Mouse (Mus musculus) lung, embryonic 16.5 days (tissue): ENCODE results near the gene Thoc2. TPM values are rescaled to one million over a fixed set of nuclear protein-coding genes. Genes with fewer than 3 reads are reported as not detected.
A peak's percentile ranks its signal among the peaks of the same experiment; 100 is the strongest.

Experiments
- ATAC-seq: fragments of 200-750 bp; cut with Nextera tagmentation; 2 replicates; pipeline ENCODE4 v1.8.0; 2017; ENCODE audit warnings: low read depth, mild to moderate bottlenecking, moderate library complexity
- H3K27ac ChIP-seq: fragments of 300-500 bp; sonication (generic); 2 replicates; pipeline ENCODE4 v1.5.1; 2014; ENCODE audit warnings: mild to moderate bottlenecking, control low read depth, low read length
- H3K27me3 ChIP-seq: fragments of 300-500 bp; sonication (generic); 2 replicates; pipeline ENCODE4 v1.6.1; 2014; ENCODE audit warnings: low read depth, low read length, mixed read lengths; ENCODE audit not compliant: control insufficient read depth, insufficient read depth
- H3K36me3 ChIP-seq: fragments of 300-500 bp; sonication (generic); 2 replicates; pipeline ENCODE4 v1.6.1; 2014; ENCODE audit warnings: low read length; ENCODE audit not compliant: control insufficient read depth, insufficient read depth
- H3K4me1 ChIP-seq: fragments of 300-500 bp; sonication (generic); replicated peaks from 2 replicates; pipeline ENCODE4 v1.6.1; 2014; ENCODE audit warnings: low read length, mixed read lengths; ENCODE audit not compliant: control insufficient read depth, insufficient read depth
- H3K4me2 ChIP-seq: fragments of 300-500 bp; sonication (generic); 2 replicates; pipeline ENCODE4 v1.6.1; 2014; ENCODE audit warnings: low read depth, low read length, control low read depth
- H3K4me3 ChIP-seq: fragments of 300-500 bp; sonication (generic); 2 replicates; pipeline ENCODE4 v1.5.1; 2014; ENCODE audit warnings: mild to moderate bottlenecking, low read length, control low read depth
- H3K9ac ChIP-seq: fragments of 300-500 bp; sonication (generic); 2 replicates; pipeline ENCODE4 v1.6.1; 2014; ENCODE audit warnings: low read length, control low read depth
- H3K9me3 ChIP-seq: fragments of 300-500 bp; sonication (generic); 2 replicates; pipeline ENCODE4 v1.6.1; 2016; ENCODE audit warnings: low read length; ENCODE audit not compliant: control insufficient read depth
- WGBS: fragments of 180-500 bp; shearing (Covaris S2); extraction: QIAGEN DNeasy Blood & Tissue Kit; methylation state at CpG from one replicate; pipeline ENCODE4 v1.1.7; 2014; 5-methylcytosine and 5-hydroxymethylcytosine counted together
- microRNA-seq: library from miRNA; unstranded; fragments of <30 nt; microRNA quantifications from one replicate; pipeline ENCODE4, GENCODE M21; 2016
- polyA plus RNA-seq: library from polyadenylated mRNA; unstranded; fragments of >200 nt; fragmentation: Nextera tagmentation; extraction: Ambion mirVana; gene quantifications from 2 replicates; pipeline ENCODE4 v1.2.1, GENCODE M21; 2015

Thoc2 gene
- polyA plus RNA-seq, 1 experiment from 2014 or later = 85.4 TPM

- H3K9ac ChIP-seq = peak overlapping the region; percentile 82
- peak; percentile 53 for ATAC-seq
- no peaks in the 10 kb centered on the region for H3K27me3 ChIP-seq
- 0 out of 2 replicates have a peak, but pooled peaks cover 2% of the 10 kb centered on the region for H3K4me1 ChIP-seq
- peak overlapping the region; percentile 51 for H3K4me2 ChIP-seq
- H3K9me3 ChIP-seq = no peaks in the 10 kb centered on the region
- peak overlapping the region; percentile 86 for H3K27ac ChIP-seq
- peak overlapping the region; percentile 70 for H3K4me3 ChIP-seq
- no peaks in the 10 kb centered on the region for H3K36me3 ChIP-seq
- 15% methylated on average over 20 of the region's 24 CpGs for WGBS
These were observed 9.5 kb downstream of the Thoc2 start for GRCm38 (mm10) chrX:41910981-41911380.

- Histone ChIP-seq H3K4me3 (peak overlapping the region; percentile 70), H3K9ac (peak overlapping the region; percentile 82)
- ATAC-seq = no peak
These were observed 10.0 kb downstream of the Thoc2 start for GRCm38 (mm10) chrX:41910471-41910870.

GRCm38 (mm10) chrX:41884759-41885505, 35.5 kb downstream of the Thoc2 start:
- no peaks in the 10 kb centered on the region for H3K36me3 ChIP-seq
- H3K9ac ChIP-seq = no peak overlapping the region
- H3K4me3 ChIP-seq = no peak overlapping the region
- peak; percentile 88 for ATAC-seq
- no peak overlapping the region for H3K4me2 ChIP-seq
- WGBS = 23% methylated on average over 4 of the region's 4 CpGs
- no peak overlapping the region for H3K27ac ChIP-seq
- H3K4me1 ChIP-seq = no peaks in the 10 kb centered on the region
- no peaks in the 10 kb centered on the region for H3K27me3 ChIP-seq
- H3K9me3 ChIP-seq = no peaks in the 10 kb centered on the region

More at GRCm38 (mm10) chrX:41910471-41910870, 10.0 kb downstream of the Thoc2 start:
- H3K4me2 ChIP-seq = peak overlapping the region; percentile 51
- WGBS = 11% methylated on average over 9 of the region's 9 CpGs
- H3K27me3 ChIP-seq = no peaks in the 10 kb centered on the region
- H3K36me3 ChIP-seq = no peaks in the 10 kb centered on the region
- H3K27ac ChIP-seq = no peak overlapping the region
- H3K4me1 ChIP-seq = 0 out of 2 replicates have a peak, but pooled peaks cover 2% of the 10 kb centered on the region
- no peaks in the 10 kb centered on the region for H3K9me3 ChIP-seq

- H3K4me1 ChIP-seq = no peaks in the 10 kb centered on the region
- no peak overlapping the region for H3K9ac ChIP-seq
- H3K4me3 ChIP-seq = no peak overlapping the region
- H3K27ac ChIP-seq = no peak overlapping the region
- no peaks in the 10 kb centered on the region for H3K9me3 ChIP-seq
- no peaks in the 10 kb centered on the region for H3K36me3 ChIP-seq
- no peak overlapping the region for H3K4me2 ChIP-seq
- 83% methylated on average over 2 of the region's 2 CpGs for WGBS
- ATAC-seq = no peak
- H3K27me3 ChIP-seq = no peaks in the 10 kb centered on the region
These were observed 43.9 kb downstream of the Thoc2 start for GRCm38 (mm10) chrX:41876581-41876980.

DNA sequence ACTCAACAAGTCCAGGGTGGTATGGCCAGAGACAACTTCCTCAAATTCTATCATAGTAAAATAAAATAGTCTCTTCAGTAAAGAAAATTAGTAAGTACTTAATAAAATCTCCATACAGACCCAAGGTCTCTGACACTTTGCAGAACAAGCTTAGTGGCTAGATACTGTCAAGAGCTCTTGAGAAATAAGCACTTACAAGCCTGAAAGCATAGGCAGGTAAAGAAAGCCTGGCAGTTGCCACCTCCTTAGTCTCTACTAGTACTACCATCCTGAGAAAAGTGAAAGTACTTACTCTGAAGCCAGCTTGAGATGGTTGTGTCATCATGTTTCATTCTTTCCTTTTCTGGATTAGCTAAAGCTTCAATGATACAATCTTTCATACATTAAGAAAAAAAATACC, 82.7 kb downstream of the Thoc2 start:
- Histone ChIP-seq H3K27me3 (no peaks in the 10 kb centered on the region), H3K4me1 (no peaks in the 10 kb centered on the region), H3K4me2 (no peak overlapping the region), H3K4me3 (no peak overlapping the region), H3K9ac (no peak overlapping the region), H3K36me3 (0 out of 2 replicates have a peak, but pooled peaks cover 3% of the 10 kb centered on the region), H3K27ac (no peak overlapping the region), H3K9me3 (no peaks in the 10 kb centered on the region)
- no peak for ATAC-seq

- H3K9me3 ChIP-seq = no peaks in the 10 kb centered on the region
- no peak for ATAC-seq
These were observed 114.9 kb downstream of the Thoc2 start for GRCm38 (mm10) chrX:41805592-41805991.

GRCm38 (mm10) chrX:41793303-41793702, 127.2 kb downstream of the Thoc2 start:
- Histone ChIP-seq H3K27me3 (no peaks in the 10 kb centered on the region), H3K27ac (no peak overlapping the region), H3K4me1 (no peaks in the 10 kb centered on the region), H3K36me3 (no peaks in the 10 kb centered on the region), H3K4me3 (no peak overlapping the region), H3K9me3 (no peaks in the 10 kb centered on the region), H3K4me2 (no peak overlapping the region), H3K9ac (no peak overlapping the region)
- WGBS = 84% methylated on average over 6 of the region's 6 CpGs
- no peak for ATAC-seq

More at GRCm38 (mm10) chrX:41805592-41805991, 114.9 kb downstream of the Thoc2 start:
- no peaks in the 10 kb centered on the region for H3K27me3 ChIP-seq
- H3K4me1 ChIP-seq = no peaks in the 10 kb centered on the region
- no peak overlapping the region for H3K9ac ChIP-seq
- H3K4me3 ChIP-seq = no peak overlapping the region
- no peak overlapping the region for H3K4me2 ChIP-seq
- no peak overlapping the region for H3K27ac ChIP-seq
- H3K36me3 ChIP-seq = peaks cover 2% of the 10 kb centered on the region; the same call in 1 of the 2 replicates

Small RNAs within 50 kb of the gene (microRNA-seq; reads per million reads assigned to microRNA genes)
- gene Gm44490 = not detected

Other genes starting within 250 kb of the Thoc2 start
- 18.5 and 20.1 TPM in 2 replicates for gene Xiap, start 139.0 kb upstream of the Thoc2 start, polyA plus RNA-seq
- gene Stag2, start 228.6 kb upstream of the Thoc2 start, polyA plus RNA-seq = 54.6 and 55.0 TPM in 2 replicates